Mouse (Mus musculus): Measurements from ENCODE around the gene Gnat2.

GRCm38 (mm10) chr3:108134701-108135100 is 42.1 kb downstream of the Gnat2 start:
- TF ChIP-seq GATA1 (IDR thresholded peaks at IDR 0.05; ENCODE audit: borderline replicate concordance, low read length) (no peak), CTCF (IDR thresholded peaks at IDR 0.05; ENCODE audit: low read depth, low read length) (no peak), GATA2 (IDR thresholded peaks at IDR 0.05; ENCODE audit: borderline replicate concordance, low read depth, low read length) (no peak), POLR2AphosphoS5 (IDR thresholded peaks at IDR 0.05; ENCODE audit: insufficient replicate concordance, low read depth, low read length) (no peak)
